Mouse (Mus musculus) urinary bladder, postnatal 0 days (tissue): ENCODE measurements around the gene Tlx2. TPM values are rescaled to one million over a fixed set of nuclear protein-coding genes. Genes with fewer than 3 reads are reported as not detected.

ENCODE experiments used
- microRNA counts: library from miRNA; unstranded; fragments of <30 nt; microRNA quantifications from one replicate; lab custom pipeline; 2016
- microRNA-seq: library from miRNA; unstranded; fragments of <30 nt; microRNA quantifications from one replicate; pipeline ENCODE4, GENCODE M21; 2016
- polyA plus RNA-seq: library from polyadenylated mRNA; unstranded; fragments of >200 nt; fragmentation: Nextera tagmentation; extraction: Ambion mirVana; gene quantifications from 2 replicates; pipeline ENCODE4 v1.2.1, GENCODE M21; 2015

The Tlx2 gene
- polyA plus RNA-seq: 0.46 and 0.62 TPM in 2 replicates

GRCm38 (mm10) chr6:83070247-83070310, at the start of gene Tlx2:
TSS of gene Tlx2 (minus strand) at chr6:83070293.

GRCm38 (mm10) chr6:83115011-83115671, 45.0 kb upstream of the Tlx2 start, which contains the start of gene Mogs:
TSS of gene Mogs (plus strand) at chr6:83115496.

GRCm38 (mm10) chr6:83108762-83109668, 38.9 kb upstream of the Tlx2 start, which contains the start of gene Mrpl53:
TSS of gene Mrpl53 (plus strand) at chr6:83109040.

GRCm38 (mm10) chr6:83101316-83101687, 31.2 kb upstream of the Tlx2 start, which contains the start of the genes Ccdc142 and Gm42688:
TSS of gene Ccdc142 (plus strand) at chr6:83101601.
TSS of gene Gm42688 (plus strand) at chr6:83101617.

GRCm38 (mm10) chr6:83086121-83087035, 16.3 kb upstream of the Tlx2 start, which contains the start of gene Lbx2:
TSS of gene Lbx2 (plus strand) at chr6:83086367.

GRCm38 (mm10) chr6:83077630-83078323, 7.7 kb upstream of the Tlx2 start, which contains the start of gene Pcgf1:
TSS of gene Pcgf1 (plus strand) at chr6:83077869.

GRCm38 (mm10) chr6:83057790-83058189, 12.3 kb downstream of the Tlx2 start, which contains the start of gene Dqx1:
TSS of gene Dqx1 (plus strand) at chr6:83057844.

GRCm38 (mm10) chr6:83054871-83055431, 15.1 kb downstream of the Tlx2 start, which contains the start of gene Htra2:
TSS of gene Htra2 (minus strand) at chr6:83055273.

GRCm38 (mm10) chr6:83054074-83054851, 15.8 kb downstream of the Tlx2 start, which contains the start of gene Aup1:
TSS of gene Aup1 (plus strand) at chr6:83054521.

GRCm38 (mm10) chr6:83033249-83034185, 36.6 kb downstream of the Tlx2 start, which contains the start of the genes Dok1 and Loxl3:
TSS of gene Dok1 (minus strand) at chr6:83033471.
TSS of gene Loxl3 (plus strand) at chr6:83034173.

MicroRNAs within 50 kb of the gene (microRNA counts, 519-probe panel; counts per million panel counts)
- not detected for microRNA mmu-miR-3470a+mmu-miR-3470b (lab: Ali Mortazavi, UCI)

Small RNA genes lying within 50 kb of the gene (microRNA-seq; reads per million reads assigned to microRNA genes)
- gene Mir3470a (not detected), gene Mir7040 (not detected)

Other genes starting within 250 kb of the Tlx2 start
- gene Sema4f, start 130.5 kb downstream of the Tlx2 start, polyA plus RNA-seq: 0.08 and 0.22 TPM in 2 replicates
- 0.23 and 0.34 TPM in 2 replicates for gene M1ap, start 123.4 kb downstream of the Tlx2 start, polyA plus RNA-seq
- gene Dok1, start 36.8 kb downstream of the Tlx2 start, polyA plus RNA-seq: 20.9 TPM in 2 replicates
- 9.6 and 9.8 TPM in 2 replicates for gene Loxl3, start 36.1 kb downstream of the Tlx2 start, polyA plus RNA-seq
- gene Aup1, start 15.8 kb downstream of the Tlx2 start, polyA plus RNA-seq: 130 and 134 TPM in 2 replicates
- 66.1 and 69.7 TPM in 2 replicates for gene Htra2, start 15.0 kb downstream of the Tlx2 start, polyA plus RNA-seq
- 3.3 and 4.1 TPM in 2 replicates for gene Dqx1, start 12.4 kb downstream of the Tlx2 start, polyA plus RNA-seq
- gene Pcgf1, start 7.6 kb upstream of the Tlx2 start, polyA plus RNA-seq: 9.2 and 12.1 TPM in 2 replicates
- gene Lbx2, start 16.1 kb upstream of the Tlx2 start, polyA plus RNA-seq: 0.21 TPM in 1 of 2 replicates, not detected in the other
- gene Ccdc142, start 31.3 kb upstream of the Tlx2 start, polyA plus RNA-seq: 0.71 and 0.80 TPM in 2 replicates
- gene Gm42688, start 31.3 kb upstream of the Tlx2 start, polyA plus RNA-seq: 0.82 and 1.1 TPM in 2 replicates
- gene Mrpl53, start 38.7 kb upstream of the Tlx2 start, polyA plus RNA-seq: 127 TPM in 2 replicates
- 18.7 and 21.6 TPM in 2 replicates for gene Mogs, start 45.2 kb upstream of the Tlx2 start, polyA plus RNA-seq
- 48.6 and 53.4 TPM in 2 replicates for gene Wbp1, start 51.3 kb upstream of the Tlx2 start, polyA plus RNA-seq
- gene Ino80b, start 55.1 kb upstream of the Tlx2 start, polyA plus RNA-seq: 7.6 and 8.2 TPM in 2 replicates
- 7.2 and 9.3 TPM in 2 replicates for gene Rtkn, start 65.2 kb upstream of the Tlx2 start, polyA plus RNA-seq
- 1.6 and 1.8 TPM in 2 replicates for gene Wdr54, start 86.1 kb upstream of the Tlx2 start, polyA plus RNA-seq
- gene 1700003E16Rik, start 86.1 kb upstream of the Tlx2 start, polyA plus RNA-seq: 0.51 and 0.66 TPM in 2 replicates
- 62.5 and 72.3 TPM in 2 replicates for gene Dctn1, start 95.6 kb upstream of the Tlx2 start, polyA plus RNA-seq
- gene Slc4a5, start 149.5 kb upstream of the Tlx2 start, polyA plus RNA-seq: 0.17 TPM in 1 of 2 replicates, not detected in the other